Mouse (Mus musculus): ENCODE measurements around the gene Frmpd2. TPM values are rescaled to one million over a fixed set of nuclear protein-coding genes. Genes with fewer than 3 reads are reported as not detected.

The Frmpd2 gene
- total and polyA plus RNA-seq, 2 experiments: not detected

- Histone ChIP-seq H3K36me3 (ENCODE audit: control insufficient read depth, insufficient read depth, low read length) (no peaks in the 10 kb centered on the region), H3K79me2 (ENCODE audit: control insufficient read depth, insufficient read depth, low read length) (no peaks in the 10 kb centered on the region), H3K4me1 (ENCODE audit: control insufficient read depth, insufficient read depth, low read length) (no peaks in the 10 kb centered on the region), H3K27me3 (ENCODE audit: control insufficient read depth, insufficient read depth, low read length) (no peaks in the 10 kb centered on the region), H3K9ac (ENCODE audit: low read depth, low read length) (no peak overlapping the region), H3K4me3 (ENCODE audit: insufficient read depth, low read depth, low read length) (no peak overlapping the region), H3K27ac (replicated peaks; ENCODE audit: insufficient read depth, low read depth, low read length) (no peak overlapping the region)
- TF ChIP-seq CTCF (IDR thresholded peaks at IDR 0.05; ENCODE audit: low read depth, low read length) (no peak), POLR2A (IDR thresholded peaks at IDR 0.05; ENCODE audit: extremely low read depth, insufficient read depth, low read length) (no peak)
- DNase-seq (ENCODE audit: extremely low read depth, low read depth, low spot score): no peak
- WGBS: 87% methylated on average over 6 of the region's 6 CpGs
These were observed 3.7 kb upstream of the Frmpd2 start for GRCm38 (mm10) chr14:33467766-33468165.

- no peak for DNase-seq (ENCODE audit: extremely low read depth, low read depth, low spot score)
- H3K9ac ChIP-seq (ENCODE audit: low read depth, low read length): no peak overlapping the region
- no peaks in the 10 kb centered on the region for H3K36me3 ChIP-seq (ENCODE audit: control insufficient read depth, insufficient read depth, low read length)
- 71% methylated on average over 2 of the region's 2 CpGs for WGBS
- no peaks in the 10 kb centered on the region for H3K79me2 ChIP-seq (ENCODE audit: control insufficient read depth, insufficient read depth, low read length)
- no peak overlapping the region for H3K27ac ChIP-seq (replicated peaks; ENCODE audit: insufficient read depth, low read depth, low read length)
- H3K4me1 ChIP-seq (ENCODE audit: control insufficient read depth, insufficient read depth, low read length): no peaks in the 10 kb centered on the region
- no peaks in the 10 kb centered on the region for H3K27me3 ChIP-seq (ENCODE audit: control insufficient read depth, insufficient read depth, low read length)
- TF ChIP-seq CTCF (IDR thresholded peaks at IDR 0.05; ENCODE audit: low read depth, low read length) (no peak), POLR2A (IDR thresholded peaks at IDR 0.05; ENCODE audit: extremely low read depth, insufficient read depth, low read length) (no peak)
- no peak overlapping the region for H3K4me3 ChIP-seq (ENCODE audit: insufficient read depth, low read depth, low read length)
These were observed 3.0 kb downstream of the Frmpd2 start for GRCm38 (mm10) chr14:33474461-33474860.

GRCm38 (mm10) chr14:33476094-33476760 lies 4.7 kb downstream of the Frmpd2 start:
- Histone ChIP-seq H3K4me3 (ENCODE audit: insufficient read depth, low read depth, low read length) (no peak overlapping the region), H3K9ac (ENCODE audit: low read depth, low read length) (no peak overlapping the region), H3K27me3 (ENCODE audit: control insufficient read depth, insufficient read depth, low read length) (no peaks in the 10 kb centered on the region), H3K79me2 (ENCODE audit: control insufficient read depth, insufficient read depth, low read length) (no peaks in the 10 kb centered on the region), H3K4me1 (ENCODE audit: control insufficient read depth, insufficient read depth, low read length) (no peaks in the 10 kb centered on the region), H3K27ac (replicated peaks; ENCODE audit: insufficient read depth, low read depth, low read length) (no peak overlapping the region), H3K36me3 (ENCODE audit: control insufficient read depth, insufficient read depth, low read length) (no peaks in the 10 kb centered on the region)
- TF ChIP-seq POLR2A (IDR thresholded peaks at IDR 0.05; ENCODE audit: extremely low read depth, insufficient read depth, low read length): no peak
- TF ChIP-seq CTCF (IDR thresholded peaks at IDR 0.05; ENCODE audit: low read depth, low read length): no peak
- DNase-seq (ENCODE audit: extremely low read depth, low read depth, low spot score): no peak
- WGBS: 9% methylated on average over 3 of the region's 3 CpGs

- 66% methylated on average over 3 of the region's 3 CpGs for WGBS
- no peak for DNase-seq (ENCODE audit: extremely low read depth, low read depth, low spot score)
- no peak overlapping the region for H3K27ac ChIP-seq (replicated peaks; ENCODE audit: insufficient read depth, low read depth, low read length)
- H3K79me2 ChIP-seq (ENCODE audit: control insufficient read depth, insufficient read depth, low read length): no peaks in the 10 kb centered on the region
- no peak overlapping the region for H3K9ac ChIP-seq (ENCODE audit: low read depth, low read length)
- TF ChIP-seq POLR2A (IDR thresholded peaks at IDR 0.05; ENCODE audit: extremely low read depth, insufficient read depth, low read length) (no peak), CTCF (IDR thresholded peaks at IDR 0.05; ENCODE audit: low read depth, low read length) (no peak)
- H3K4me3 ChIP-seq (ENCODE audit: insufficient read depth, low read depth, low read length): no peak overlapping the region
- H3K4me1 ChIP-seq (ENCODE audit: control insufficient read depth, insufficient read depth, low read length): no peaks in the 10 kb centered on the region
- H3K36me3 ChIP-seq (ENCODE audit: control insufficient read depth, insufficient read depth, low read length): no peaks in the 10 kb centered on the region
- H3K27me3 ChIP-seq (ENCODE audit: control insufficient read depth, insufficient read depth, low read length): no peaks in the 10 kb centered on the region
These were observed 10.5 kb downstream of the Frmpd2 start for GRCm38 (mm10) chr14:33481991-33482390.

- Histone ChIP-seq H3K79me2 (ENCODE audit: control insufficient read depth, insufficient read depth, low read length) (no peaks in the 10 kb centered on the region), H3K4me3 (ENCODE audit: insufficient read depth, low read depth, low read length) (no peak overlapping the region), H3K27me3 (ENCODE audit: control insufficient read depth, insufficient read depth, low read length) (no peaks in the 10 kb centered on the region), H3K4me1 (ENCODE audit: control insufficient read depth, insufficient read depth, low read length) (no peaks in the 10 kb centered on the region), H3K9ac (ENCODE audit: low read depth, low read length) (no peak overlapping the region), H3K27ac (replicated peaks; ENCODE audit: insufficient read depth, low read depth, low read length) (no peak overlapping the region), H3K36me3 (ENCODE audit: control insufficient read depth, insufficient read depth, low read length) (no peaks in the 10 kb centered on the region)
- 75% methylated on average over 15 of the region's 15 CpGs for WGBS
- DNase-seq (ENCODE audit: extremely low read depth, low read depth, low spot score): no peak
- TF ChIP-seq CTCF (IDR thresholded peaks at IDR 0.05; ENCODE audit: low read depth, low read length): no peak
- TF ChIP-seq POLR2A (IDR thresholded peaks at IDR 0.05; ENCODE audit: extremely low read depth, insufficient read depth, low read length): no peak
These were observed 16.5 kb downstream of the Frmpd2 start for GRCm38 (mm10) chr14:33487805-33488550.

GRCm38 (mm10) chr14:33495226-33495625 lies 23.7 kb downstream of the Frmpd2 start:
- TF ChIP-seq POLR2A (IDR thresholded peaks at IDR 0.05; ENCODE audit: extremely low read depth, insufficient read depth, low read length): no peak
- TF ChIP-seq CTCF (IDR thresholded peaks at IDR 0.05; ENCODE audit: low read depth, low read length): no peak
- H3K79me2 ChIP-seq (ENCODE audit: control insufficient read depth, insufficient read depth, low read length): no peaks in the 10 kb centered on the region
- H3K4me1 ChIP-seq (ENCODE audit: control insufficient read depth, insufficient read depth, low read length): no peaks in the 10 kb centered on the region
- DNase-seq (ENCODE audit: extremely low read depth, low read depth, low spot score): no peak
- WGBS: 68% methylated on average over 4 of the region's 4 CpGs
- no peak overlapping the region for H3K27ac ChIP-seq (replicated peaks; ENCODE audit: insufficient read depth, low read depth, low read length)
- H3K27me3 ChIP-seq (ENCODE audit: control insufficient read depth, insufficient read depth, low read length): no peaks in the 10 kb centered on the region
- H3K9ac ChIP-seq (ENCODE audit: low read depth, low read length): no peak overlapping the region
- no peak overlapping the region for H3K4me3 ChIP-seq (ENCODE audit: insufficient read depth, low read depth, low read length)
- no peaks in the 10 kb centered on the region for H3K36me3 ChIP-seq (ENCODE audit: control insufficient read depth, insufficient read depth, low read length)

Data from liver, adult 2 months (tissue).